Mouse (Mus musculus): ENCODE measurements around the gene Nceh1.

DNA sequence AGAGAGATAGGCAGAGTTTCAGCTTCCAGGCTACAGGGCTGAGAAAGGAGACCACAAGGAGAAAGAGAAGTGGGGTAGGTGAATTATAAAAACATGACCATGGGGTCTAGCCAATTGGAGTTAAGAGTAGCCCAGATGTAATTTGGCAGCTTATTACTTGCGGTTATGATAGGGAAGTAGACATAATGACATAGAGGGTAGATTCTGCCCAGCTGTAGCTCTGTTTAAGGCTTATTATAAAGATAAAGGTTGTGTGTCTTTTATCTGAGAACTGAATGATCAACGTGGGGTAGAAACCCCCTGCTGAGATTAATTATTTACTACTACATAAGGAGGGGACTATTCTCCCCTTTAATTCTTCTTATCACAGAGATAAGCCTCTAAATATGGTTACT lies 20.4 kb upstream of the Nceh1 start:
- TF ChIP-seq POLR2A (IDR thresholded peaks at IDR 0.05; ENCODE audit: extremely low read depth, insufficient read depth, low read length) (no peak), CTCF (IDR thresholded peaks at IDR 0.05; ENCODE audit: low read depth, low read length) (no peak)
